Mouse (Mus musculus) hindbrain, embryonic 16.5 days (tissue): ENCODE data around the gene Ubtd1. TPM values are rescaled to one million over a fixed set of nuclear protein-coding genes. Genes with fewer than 3 reads are reported as not detected.

Experiments used
- ATAC-seq: fragments of 200-750 bp; cut with Nextera tagmentation; 2 replicates; pipeline ENCODE4 v1.8.0; 2017; ENCODE audit warnings: moderate TSS enrichment, moderate library complexity
- H3K27ac ChIP-seq: fragments of 300-500 bp; sonication (generic); 2 replicates; pipeline ENCODE4 v1.5.1; 2014; ENCODE audit warnings: low read depth, mild to moderate bottlenecking, control low read depth, low read length, moderate library complexity
- H3K27me3 ChIP-seq: fragments of 300-500 bp; sonication (generic); replicated peaks from 2 replicates; pipeline ENCODE4 v1.6.1; 2014; ENCODE audit warnings: low read length; ENCODE audit not compliant: control insufficient read depth, insufficient read depth
- H3K36me3 ChIP-seq: fragments of 300-500 bp; sonication (generic); 2 replicates; pipeline ENCODE4 v1.6.1; 2014; ENCODE audit warnings: mild to moderate bottlenecking, low read length, moderate library complexity, mixed read lengths; ENCODE audit not compliant: control insufficient read depth, insufficient read depth
- H3K4me1 ChIP-seq: fragments of 300-500 bp; sonication (generic); 2 replicates; pipeline ENCODE4 v1.6.1; 2014; ENCODE audit warnings: low read depth, low read length; ENCODE audit not compliant: control insufficient read depth, insufficient read depth
- H3K4me2 ChIP-seq: fragments of 300-500 bp; sonication (generic); 2 replicates; pipeline ENCODE4 v1.6.1; 2014; ENCODE audit warnings: mild to moderate bottlenecking, low read length, control low read depth, moderate library complexity
- H3K4me3 ChIP-seq: fragments of 300-500 bp; sonication (generic); 2 replicates; pipeline ENCODE4 v1.5.1; 2014; ENCODE audit warnings: mild to moderate bottlenecking, low read length, control low read depth, moderate library complexity
- H3K9ac ChIP-seq: fragments of 300-500 bp; sonication (generic); 2 replicates; pipeline ENCODE4 v1.6.1; 2014; ENCODE audit warnings: low read depth, mild to moderate bottlenecking, control low read depth, low read length, moderate library complexity
- H3K9me3 ChIP-seq: fragments of 300-500 bp; sonication (generic); 2 replicates; pipeline ENCODE4 v1.6.1; 2014; ENCODE audit warnings: mild to moderate bottlenecking, low read length, moderate library complexity; ENCODE audit not compliant: control insufficient read depth
- WGBS: fragments of 180-500 bp; shearing (Covaris S2); extraction: QIAGEN DNeasy Blood & Tissue Kit; methylation state at CpG from one replicate; pipeline ENCODE4 v1.1.7; 2014; 5-methylcytosine and 5-hydroxymethylcytosine counted together
- polyA plus RNA-seq: library from polyadenylated mRNA; unstranded; fragments of >200 nt; fragmentation: Nextera tagmentation; extraction: Ambion mirVana; gene quantifications from 2 replicates; pipeline ENCODE4 v1.2.1, GENCODE M21; 2015

Ubtd1 gene
- polyA plus RNA-seq, 1 experiment from 2014 or later, result 13.4 TPM

DNA sequence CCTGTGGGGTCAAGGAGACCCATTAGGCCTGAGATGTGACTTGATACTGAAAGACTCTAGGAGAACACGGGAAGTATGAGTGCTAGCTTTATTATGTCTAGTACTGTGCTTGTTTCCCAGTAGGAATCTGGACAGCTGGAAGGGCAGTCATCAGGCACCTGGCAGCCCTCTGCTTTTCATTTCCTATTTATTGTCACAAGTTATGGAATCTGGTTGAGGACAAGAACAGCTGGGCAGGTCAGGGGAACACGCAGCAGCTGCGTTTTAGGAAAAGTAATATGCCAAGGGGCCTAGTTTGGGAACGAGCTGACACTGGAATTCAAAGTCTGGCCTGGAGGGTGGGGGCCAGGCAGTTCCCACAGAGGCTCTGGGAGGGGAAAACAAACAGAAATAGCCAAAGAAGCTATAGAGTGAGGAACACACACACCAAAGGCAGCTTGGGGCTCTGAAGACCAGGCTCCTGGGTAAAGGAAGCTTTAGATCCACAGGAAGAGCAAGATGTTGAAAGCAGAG lies 18.9 kb downstream of the Ubtd1 start:
- H3K27ac ChIP-seq, result no peak overlapping the region; the same call in 1 of the 2 replicates
- H3K4me3 ChIP-seq, result no peak overlapping the region
- WGBS, result 69% methylated on average over 4 of the region's 4 CpGs
- no peak overlapping the region for H3K4me2 ChIP-seq
- H3K27me3 ChIP-seq, result no peaks in the 10 kb centered on the region
- no peaks in the 10 kb centered on the region for H3K9me3 ChIP-seq
- H3K4me1 ChIP-seq, result no peaks in the 10 kb centered on the region; the same call in 1 of the 2 replicates
- no peak for ATAC-seq
- H3K36me3 ChIP-seq, result no peaks in the 10 kb centered on the region
- H3K9ac ChIP-seq, result no peak overlapping the region

DNA sequence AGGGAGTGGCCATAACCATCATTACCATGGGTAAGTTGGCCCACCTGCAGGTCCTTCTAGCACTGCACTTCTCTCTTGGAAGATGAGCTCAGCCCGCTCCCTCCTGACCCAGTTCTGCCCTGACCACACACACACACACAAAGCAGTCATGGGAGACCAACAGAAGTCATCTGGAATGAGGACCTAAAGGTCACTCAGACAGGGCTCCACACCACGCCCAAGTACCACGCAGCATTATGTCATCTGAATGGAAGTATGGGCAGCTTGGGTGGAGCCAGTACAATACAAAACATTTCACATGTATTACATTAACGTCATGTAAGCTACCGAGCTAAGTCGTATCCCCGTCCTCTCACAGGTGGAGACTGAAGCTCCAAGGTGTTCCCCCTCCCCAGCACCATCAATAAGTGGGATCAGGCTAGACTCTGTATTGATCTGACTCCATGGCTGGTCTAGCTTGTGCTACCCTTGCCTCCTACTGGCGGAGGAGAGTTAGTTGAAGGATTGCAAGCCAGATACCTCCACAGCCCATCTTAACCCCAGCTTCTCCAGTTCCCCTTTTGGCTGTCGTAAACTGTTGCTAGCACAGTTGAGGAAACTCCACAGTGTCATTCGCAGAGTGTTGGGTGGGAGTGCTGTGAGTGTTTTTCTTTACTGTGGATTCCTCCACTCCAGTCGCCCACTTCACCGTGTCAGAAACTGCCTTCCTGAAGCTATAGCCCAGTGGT lies 19.9 kb downstream of the Ubtd1 start:
- H3K4me3 ChIP-seq, result no peak overlapping the region
- H3K9me3 ChIP-seq, result no peaks in the 10 kb centered on the region
- no peak overlapping the region for H3K9ac ChIP-seq
- 87% methylated on average over 12 of the region's 12 CpGs for WGBS
- no peaks in the 10 kb centered on the region; the same call in none of the 2 replicates for H3K4me1 ChIP-seq
- H3K4me2 ChIP-seq, result no peak overlapping the region
- no peak; the same call in 1 of the 2 replicates for ATAC-seq
- no peaks in the 10 kb centered on the region for H3K27me3 ChIP-seq
- H3K27ac ChIP-seq, result no peak overlapping the region
- no peaks in the 10 kb centered on the region for H3K36me3 ChIP-seq

- Histone ChIP-seq H3K27ac (no peak overlapping the region), H3K4me3 (no peak overlapping the region), H3K27me3 (no peaks in the 10 kb centered on the region), H3K9ac (no peak overlapping the region), H3K4me2 (no peak overlapping the region), H3K4me1 (no peaks in the 10 kb centered on the region; the same call in none of the 2 replicates), H3K36me3 (no peaks in the 10 kb centered on the region), H3K9me3 (no peaks in the 10 kb centered on the region)
- WGBS, result 82% methylated on average over 6 of the region's 6 CpGs
- no peak for ATAC-seq
These were observed 22.7 kb downstream of the Ubtd1 start for GRCm38 (mm10) chr19:42004258-42004657.

DNA sequence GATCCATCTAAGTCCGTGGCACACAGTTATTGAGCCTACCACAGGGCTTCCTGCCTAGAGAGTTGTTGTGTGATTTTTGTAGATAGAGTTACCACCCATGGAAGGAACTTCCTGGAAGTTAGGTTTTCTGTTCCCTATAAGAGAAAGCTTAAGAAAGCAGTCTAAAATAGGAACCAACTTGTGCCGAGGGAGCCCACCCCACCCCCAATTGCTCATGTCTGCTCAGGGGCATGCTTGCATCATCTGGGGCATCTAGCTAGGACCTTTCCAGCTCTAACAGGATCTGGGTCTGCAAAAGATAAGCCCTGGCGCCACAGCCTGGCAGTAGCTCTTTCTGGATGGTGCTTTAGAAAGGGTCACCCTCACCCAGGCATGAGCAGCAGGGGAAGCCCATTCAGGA lies 24.1 kb downstream of the Ubtd1 start:
- no peaks in the 10 kb centered on the region for H3K36me3 ChIP-seq

DNA sequence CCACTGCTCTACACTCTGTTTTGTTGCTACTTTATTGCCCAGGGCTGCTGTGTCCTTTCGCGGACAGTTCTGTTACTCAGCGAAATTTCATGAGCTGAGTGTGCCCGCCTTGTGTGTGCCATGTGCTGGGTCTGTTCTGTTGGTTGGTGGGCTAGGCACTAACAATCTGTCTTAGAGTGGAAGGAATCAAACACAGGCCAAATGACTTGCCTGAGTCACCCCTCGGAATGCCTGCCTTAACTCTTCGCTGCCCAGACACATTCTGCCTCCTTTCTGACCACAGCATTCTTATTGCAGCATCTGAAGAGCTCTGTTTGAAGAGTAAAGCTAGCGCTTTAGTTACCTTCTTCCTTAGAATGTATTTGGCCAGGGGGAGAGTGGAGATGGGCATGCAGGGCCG lies 25.0 kb downstream of the Ubtd1 start:
- Histone ChIP-seq H3K36me3 (no peaks in the 10 kb centered on the region), H3K4me2 (no peak overlapping the region), H3K9ac (no peak overlapping the region), H3K27ac (no peak overlapping the region), H3K27me3 (no peaks in the 10 kb centered on the region), H3K9me3 (no peaks in the 10 kb centered on the region), H3K4me3 (no peak overlapping the region), H3K4me1 (no peaks in the 10 kb centered on the region; the same call in none of the 2 replicates)
- ATAC-seq, result no peak
- 70% methylated on average over 8 of the region's 8 CpGs for WGBS

More for the DNA sequence above, 24.1 kb downstream of the Ubtd1 start:
- 80% methylated on average over 3 of the region's 3 CpGs for WGBS
- Histone ChIP-seq H3K27me3 (no peaks in the 10 kb centered on the region), H3K4me2 (no peak overlapping the region), H3K9ac (no peak overlapping the region), H3K4me3 (no peak overlapping the region), H3K27ac (no peak overlapping the region), H3K9me3 (no peaks in the 10 kb centered on the region), H3K4me1 (no peaks in the 10 kb centered on the region; the same call in none of the 2 replicates)
- ATAC-seq, result no peak

GRCm38 (mm10) chr19:42008586-42008985 lies 27.0 kb downstream of the Ubtd1 start:
- 63% methylated on average over 3 of the region's 3 CpGs for WGBS
- H3K27ac ChIP-seq, result no peak overlapping the region
- ATAC-seq, result peak; percentile 30; the same call in 1 of the 2 replicates
- no peak overlapping the region for H3K4me3 ChIP-seq
- no peaks in the 10 kb centered on the region for H3K9me3 ChIP-seq
- no peak overlapping the region for H3K4me2 ChIP-seq
- H3K4me1 ChIP-seq, result no peaks in the 10 kb centered on the region; the same call in none of the 2 replicates
- no peaks in the 10 kb centered on the region for H3K36me3 ChIP-seq
- no peak overlapping the region for H3K9ac ChIP-seq
- H3K27me3 ChIP-seq, result no peaks in the 10 kb centered on the region

- H3K9me3 ChIP-seq, result no peaks in the 10 kb centered on the region
- H3K4me2 ChIP-seq, result no peak overlapping the region
- ATAC-seq, result peak; percentile 48; the same call in 1 of the 2 replicates
- H3K27me3 ChIP-seq, result no peaks in the 10 kb centered on the region
- no peaks in the 10 kb centered on the region for H3K36me3 ChIP-seq
- no peak overlapping the region for H3K27ac ChIP-seq
- WGBS, result 65% methylated on average over 7 of the region's 7 CpGs
- H3K4me1 ChIP-seq, result no peaks in the 10 kb centered on the region; the same call in none of the 2 replicates
- H3K4me3 ChIP-seq, result no peak overlapping the region
- H3K9ac ChIP-seq, result no peak overlapping the region
These were observed 27.5 kb downstream of the Ubtd1 start for GRCm38 (mm10) chr19:42009067-42009466.

DNA sequence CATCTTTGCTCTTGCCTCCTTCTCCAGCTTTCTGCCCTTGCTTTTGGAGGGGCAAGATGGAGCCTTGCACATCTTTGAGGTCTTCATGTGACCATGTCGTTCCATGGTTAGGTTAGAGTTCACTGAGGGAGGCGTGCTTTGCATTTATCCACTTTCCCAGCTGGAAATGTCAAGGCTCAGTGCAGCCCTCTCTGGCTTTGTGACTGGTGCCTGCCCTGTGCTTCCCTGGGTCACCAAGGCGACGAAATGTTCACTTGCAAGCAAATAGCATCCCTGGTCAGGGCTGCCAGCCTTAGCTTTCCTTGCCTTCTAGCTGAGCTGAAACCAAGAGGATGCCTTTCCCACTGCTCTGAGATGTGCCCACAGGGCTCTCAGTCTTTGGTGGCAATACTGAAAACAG lies 28.9 kb downstream of the Ubtd1 start:
- 35% methylated on average over 4 of the region's 4 CpGs for WGBS
- no peak overlapping the region for H3K4me2 ChIP-seq

GRCm38 (mm10) chr19:42011123-42011522 lies 29.6 kb downstream of the Ubtd1 start:
- H3K36me3 ChIP-seq, result no peaks in the 10 kb centered on the region
- no peak overlapping the region for H3K4me2 ChIP-seq
- H3K27ac ChIP-seq, result no peak overlapping the region
- H3K9me3 ChIP-seq, result no peaks in the 10 kb centered on the region
- 80% methylated on average over 7 of the region's 7 CpGs for WGBS
- H3K9ac ChIP-seq, result no peak overlapping the region
- no peaks in the 10 kb centered on the region for H3K27me3 ChIP-seq
- H3K4me1 ChIP-seq, result no peaks in the 10 kb centered on the region
- no peak for ATAC-seq
- H3K4me3 ChIP-seq, result no peak overlapping the region

More for the DNA sequence above, 28.9 kb downstream of the Ubtd1 start:
- H3K27me3 ChIP-seq, result no peaks in the 10 kb centered on the region
- peak; percentile 42; the same call in 1 of the 2 replicates for ATAC-seq
- H3K9ac ChIP-seq, result no peak overlapping the region
- H3K9me3 ChIP-seq, result no peaks in the 10 kb centered on the region
- H3K27ac ChIP-seq, result no peak overlapping the region
- no peaks in the 10 kb centered on the region; the same call in 1 of the 2 replicates for H3K4me1 ChIP-seq
- H3K36me3 ChIP-seq, result no peaks in the 10 kb centered on the region
- no peak overlapping the region for H3K4me3 ChIP-seq
